Comparison of ENCODE assay signal across 8 mouse cellular contexts in genomic region chr2:158178696-158179369, GRCm38 (mm10). TPM values are rescaled to one million over a fixed set of nuclear protein-coding genes. Genes with fewer than 3 reads are reported as not detected.
DNase-seq lines count a peak whose midpoint lies in the region; ATAC-seq lines count a peak whose summit lies in the region.

No protein-coding gene starts in this region.

- H3K4me3 ChIP-seq in forebrain, embryonic 15.5 days: peak overlapping the region; percentile 14; the same call in 1 of the 2 replicates
- peak overlapping the region; percentile 29 for H3K4me3 ChIP-seq in limb, embryonic 12.5 days (replicated peaks)
- peak overlapping the region; percentile 35 for H3K4me3 ChIP-seq in midbrain, embryonic 12.5 days
- H3K4me3 ChIP-seq in stomach, embryonic 14.5 days (ENCODE audit: low read depth, low read length): peak overlapping the region; percentile 20

- DNase-seq in CD4-positive, CD25-positive, alpha-beta regulatory T cell, adult 2 months (ENCODE audit: low read depth, low spot score): peak; percentile 79
- peak; percentile 91 for DNase-seq in adrenal gland, postnatal 14 days
- DNase-seq in adipocyte (ENCODE audit: low spot score): no peak

- H3K36me3 ChIP-seq in forebrain, embryonic 15.5 days: no peaks in the 10 kb centered on the region
- no peaks in the 10 kb centered on the region for H3K36me3 ChIP-seq in limb, embryonic 12.5 days
- H3K36me3 ChIP-seq in midbrain, embryonic 12.5 days: no peaks in the 10 kb centered on the region
- no peaks in the 10 kb centered on the region for H3K36me3 ChIP-seq in stomach, embryonic 14.5 days (ENCODE audit: control insufficient read depth, insufficient read depth, low read length)

- H3K9me3 ChIP-seq in forebrain, embryonic 15.5 days: no peaks in the 10 kb centered on the region
- no peaks in the 10 kb centered on the region for H3K9me3 ChIP-seq in limb, embryonic 12.5 days
- no peaks in the 10 kb centered on the region for H3K9me3 ChIP-seq in midbrain, embryonic 12.5 days
- no peaks in the 10 kb centered on the region for H3K9me3 ChIP-seq in stomach, embryonic 14.5 days (ENCODE audit: control insufficient read depth, low read depth, low read length)

- H3K27ac ChIP-seq in forebrain, embryonic 15.5 days (replicated peaks): no peak overlapping the region
- no peak overlapping the region for H3K27ac ChIP-seq in limb, embryonic 12.5 days
- H3K27ac ChIP-seq in midbrain, embryonic 12.5 days (replicated peaks): no peak overlapping the region
- peak overlapping the region; percentile 80; the same call in 1 of the 2 replicates for H3K27ac ChIP-seq in stomach, embryonic 14.5 days (ENCODE audit: low read length)

- H3K9ac ChIP-seq in forebrain, embryonic 15.5 days (replicated peaks): no peak overlapping the region
- H3K9ac ChIP-seq in limb, embryonic 12.5 days (replicated peaks): peak overlapping the region; percentile 38
- H3K9ac ChIP-seq in midbrain, embryonic 12.5 days (replicated peaks): peak overlapping the region; percentile 32; the same call in 1 of the 2 replicates
- H3K9ac ChIP-seq in stomach, embryonic 14.5 days (replicated peaks; ENCODE audit: low read depth, low read length): no peak overlapping the region

- H3K4me1 ChIP-seq in forebrain, embryonic 15.5 days: peaks cover 49% of the 10 kb centered on the region
- peaks cover 13% of the 10 kb centered on the region for H3K4me1 ChIP-seq in limb, embryonic 12.5 days (replicated peaks)
- peaks cover 36% of the 10 kb centered on the region for H3K4me1 ChIP-seq in midbrain, embryonic 12.5 days
- peaks cover 19% of the 10 kb centered on the region for H3K4me1 ChIP-seq in stomach, embryonic 14.5 days (ENCODE audit: control insufficient read depth, insufficient read depth, low read length)

- H3K4me2 ChIP-seq in forebrain, embryonic 15.5 days (replicated peaks): peak overlapping the region; percentile 29
- H3K4me2 ChIP-seq in limb, embryonic 12.5 days: peak overlapping the region; percentile 54
- peak overlapping the region; percentile 52 for H3K4me2 ChIP-seq in midbrain, embryonic 12.5 days (replicated peaks)
- H3K4me2 ChIP-seq in stomach, embryonic 14.5 days (replicated peaks; ENCODE audit: low read depth, low read length): peak overlapping the region; percentile 49

- WGBS in forebrain, embryonic 15.5 days: 13% methylated on average over 19 of the region's 19 CpGs
- WGBS in limb, embryonic 12.5 days: 10% methylated on average over 16 of the region's 19 CpGs
- WGBS in midbrain, embryonic 12.5 days: 10% methylated on average over 17 of the region's 19 CpGs
- WGBS in stomach, embryonic 14.5 days: 8% methylated on average over 18 of the region's 19 CpGs

- H3K27me3 ChIP-seq in forebrain, embryonic 15.5 days: no peaks in the 10 kb centered on the region
- peaks cover 11% of the 10 kb centered on the region; the same call in 1 of the 2 replicates for H3K27me3 ChIP-seq in limb, embryonic 12.5 days
- H3K27me3 ChIP-seq in midbrain, embryonic 12.5 days: 0 out of 2 replicates have a peak, but pooled peaks cover 6% of the 10 kb centered on the region
- no peaks in the 10 kb centered on the region for H3K27me3 ChIP-seq in stomach, embryonic 14.5 days (ENCODE audit: control insufficient read depth, insufficient read depth, low read length)

- no peak for ATAC-seq in forebrain, embryonic 15.5 days (replicated peaks)
- ATAC-seq in hematopoietic stem cell, adult 5-6 weeks (replicated peaks in 1 of 2; ENCODE audit: insufficient read depth in 1 of 2, low FRiP score in 2 of 2, low TSS enrichment in 1 of 2, low read depth in 1 of 2, poor library complexity in 2 of 2, severe bottlenecking in 2 of 2): peak; percentile 29 to 54; a peak in 3 of 4 replicates
- ATAC-seq in limb, embryonic 12.5 days (ENCODE audit: insufficient number of reproducible peaks, insufficient read depth, low FRiP score, low TSS enrichment, low read depth): peak; percentile 77; the same call in 1 of the 2 replicates
- peak; percentile 73 for ATAC-seq in midbrain, embryonic 12.5 days (ENCODE audit: low FRiP score, low read depth)
- ATAC-seq in stomach, embryonic 14.5 days (ENCODE audit: insufficient number of reproducible peaks, insufficient read depth, low FRiP score, low read depth): peak; percentile 86; the same call in 1 of the 2 replicates

RNA-seq across cellular contexts. Expression of gene Tgm2, which starts 32.6 kb away (rescaled TPM):
- 69.0 and 75.1 TPM in 2 replicates for total RNA-seq in adrenal gland, postnatal 14 days (2021)
- polyA plus RNA-seq in forebrain, embryonic 15.5 days (2015; fragmentation: Nextera tagmentation; extraction: Ambion mirVana): 4.7 and 5.0 TPM in 2 replicates
- 17.9 and 19.4 TPM in 2 replicates for total RNA-seq in hematopoietic stem cell, adult 5-6 weeks (2017)
- 2.6 and 3.4 TPM in 2 replicates for polyA plus RNA-seq in limb, embryonic 12.5 days (2016; fragmentation: Nextera tagmentation; extraction: Ambion mirVana)
- 12.0 and 16.2 TPM in 2 replicates for polyA plus RNA-seq in midbrain, embryonic 12.5 days (2016; fragmentation: Nextera tagmentation; extraction: Ambion mirVana)
- polyA plus RNA-seq in stomach, embryonic 14.5 days (2014; fragmentation: Nextera tagmentation; extraction: Ambion mirVana): 56.0 and 63.4 TPM in 2 replicates

RNA-seq across cellular contexts. Expression of gene D630003M21Rik, which starts 50.2 kb away (rescaled TPM):
- 2.0 and 2.4 TPM in 2 replicates for total RNA-seq in adrenal gland, postnatal 14 days (2021)
- 1.7 and 2.4 TPM in 2 replicates for polyA plus RNA-seq in forebrain, embryonic 15.5 days (2015; fragmentation: Nextera tagmentation; extraction: Ambion mirVana)
- total RNA-seq in hematopoietic stem cell, adult 5-6 weeks (2017): not detected in 2 replicates
- 10.2 TPM in 2 replicates for polyA plus RNA-seq in limb, embryonic 12.5 days (2016; fragmentation: Nextera tagmentation; extraction: Ambion mirVana)
- 3.3 and 4.3 TPM in 2 replicates for polyA plus RNA-seq in midbrain, embryonic 12.5 days (2016; fragmentation: Nextera tagmentation; extraction: Ambion mirVana)
- 2.3 and 2.6 TPM in 2 replicates for polyA plus RNA-seq in stomach, embryonic 14.5 days (2014; fragmentation: Nextera tagmentation; extraction: Ambion mirVana)

Comparison
In these comparisons a context has a peak if more than half of its experiments do, and no peak if none do; other contexts are left out.
1. H3K9ac ChIP-seq: peak in limb, embryonic 12.5 days (single experiment) and midbrain, embryonic 12.5 days (single experiment); none in forebrain, embryonic 15.5 days (single experiment) and stomach, embryonic 14.5 days (single experiment).
2. Peak in every context shown above with its lines, with median percentiles within 50 percentile points of each other: H3K4me2 ChIP-seq and H3K4me3 ChIP-seq.